ENCODE assay signal across 12 mouse cellular contexts in genomic region chr14:75873612-75874011, GRCm38 (mm10). TPM values are rescaled to one million over a fixed set of nuclear protein-coding genes. Genes with fewer than 3 reads are reported as not detected.
DNase-seq lines count a peak whose midpoint lies in the region; ATAC-seq and TF ChIP-seq lines count a peak whose summit lies in the region.
"Had no signal": no experiment of that assay in that cellular context is flagged by ENCODE, and none has a peak within 500 bp of the region (broad histone marks: within the 10 kb centered on the region; RNA-seq: fewer than 3 reads in every experiment).

No protein-coding gene starts in this region.

- 70% methylated on average over 9 of the region's 9 CpGs for WGBS in limb, embryonic 14.5 days
- 97% methylated on average over 9 of the region's 9 CpGs for WGBS in limb, embryonic 10.5 days
- 55% methylated on average over 9 of the region's 9 CpGs for WGBS in thymus, adult 2 months

- no peak overlapping the region for H3K27ac ChIP-seq in limb, embryonic 14.5 days (replicated peaks; ENCODE audit: low read depth, low read length)
- H3K27ac ChIP-seq in limb, embryonic 10.5 days, result no peak overlapping the region
- H3K27ac ChIP-seq in thymus, adult 2 months (ENCODE audit: control insufficient read depth, insufficient read depth, low read length), result no peak overlapping the region
- H3K27ac ChIP-seq: embryonic facial prominence, embryonic 12.5 days; liver, embryonic 14.5 days had no signal

- no peak for ATAC-seq in limb, embryonic 14.5 days (ENCODE audit: low FRiP score, low read depth)
- ATAC-seq: hindbrain, embryonic 16.5 days had no signal

- H3K4me2 ChIP-seq in limb, embryonic 14.5 days (replicated peaks; ENCODE audit: low read depth, low read length, severe bottlenecking), result no peak overlapping the region
- H3K4me2 ChIP-seq: embryonic facial prominence, embryonic 12.5 days; heart, embryonic 11.5 days had no signal

- no peak overlapping the region for H3K4me3 ChIP-seq in limb, embryonic 14.5 days (replicated peaks; ENCODE audit: low read length)
- H3K4me3 ChIP-seq in limb, embryonic 10.5 days, result no peak overlapping the region
- no peak overlapping the region for H3K4me3 ChIP-seq in thymus, adult 2 months (ENCODE audit: control insufficient read depth, insufficient read depth, low read length)
- H3K4me3 ChIP-seq: embryonic facial prominence, embryonic 12.5 days had no signal

- TF ChIP-seq CTCF in thymus, adult 2 months (IDR thresholded peaks at IDR 0.05; ENCODE audit: borderline replicate concordance, control insufficient read depth, extremely low read depth, insufficient read depth, low read length, poor library complexity), result no peak

- no peaks in the 10 kb centered on the region; the same call in 1 of the 2 replicates for H3K4me1 ChIP-seq in limb, embryonic 14.5 days (ENCODE audit: control insufficient read depth, insufficient read depth, low read length)
- peaks cover 10% of the 10 kb centered on the region for H3K4me1 ChIP-seq in limb, embryonic 10.5 days
- no peaks in the 10 kb centered on the region for H3K4me1 ChIP-seq in thymus, adult 2 months (replicated peaks; ENCODE audit: control insufficient read depth, insufficient read depth, low read length)

- H3K9ac ChIP-seq in limb, embryonic 14.5 days (ENCODE audit: low read depth, low read length, severe bottlenecking), result no peak overlapping the region
- H3K9ac ChIP-seq: embryonic facial prominence, embryonic 12.5 days; liver, embryonic 14.5 days had no signal

- H3K9me3 ChIP-seq in limb, embryonic 14.5 days (ENCODE audit: control insufficient read depth, low read length), result no peaks in the 10 kb centered on the region; the same call in 1 of the 2 replicates
- H3K9me3 ChIP-seq in limb, embryonic 10.5 days (replicated peaks), result no peaks in the 10 kb centered on the region
- H3K9me3 ChIP-seq: embryonic facial prominence, embryonic 12.5 days had no signal

- no peaks in the 10 kb centered on the region for H3K27me3 ChIP-seq in limb, embryonic 14.5 days (ENCODE audit: control insufficient read depth, insufficient read depth, low read length)
- no peaks in the 10 kb centered on the region for H3K27me3 ChIP-seq in limb, embryonic 10.5 days (ENCODE audit: low read depth, poor library complexity, severe bottlenecking)
- no peaks in the 10 kb centered on the region for H3K27me3 ChIP-seq in thymus, adult 2 months (ENCODE audit: control insufficient read depth, insufficient read depth, low read length)
- H3K27me3 ChIP-seq: embryonic facial prominence, embryonic 12.5 days had no signal

- TF ChIP-seq POLR2A in limb, embryonic 14.5 days (IDR thresholded peaks at IDR 0.05; ENCODE audit: borderline replicate concordance, extremely low read depth, insufficient read depth, insufficient read length), result no peak
- no peak for TF ChIP-seq POLR2A in thymus, adult 2 months (IDR thresholded peaks at IDR 0.05; ENCODE audit: control insufficient read depth, extremely low read depth, insufficient read depth, low read length, poor library complexity)

- H3K36me3 ChIP-seq in limb, embryonic 14.5 days (ENCODE audit: control insufficient read depth, insufficient read depth, low read length), result no peaks in the 10 kb centered on the region
- H3K36me3 ChIP-seq in limb, embryonic 10.5 days, result no peaks in the 10 kb centered on the region
- no peaks in the 10 kb centered on the region for H3K36me3 ChIP-seq in thymus, adult 2 months (ENCODE audit: control insufficient read depth, insufficient read depth, low read length)
- H3K36me3 ChIP-seq: embryonic facial prominence, embryonic 12.5 days had no signal

- peak; percentile 39 for DNase-seq in limb, embryonic 14.5 days (ENCODE audit: low spot score)
- no peak for DNase-seq in limb, embryonic 10.5 days (ENCODE audit: low spot score)
- DNase-seq in adrenal gland, postnatal 36 days, result peak; percentile 50 to 67
- DNase-seq in lung, adult 18-20 months, result peak; percentile 74 to 79
- DNase-seq in testis, postnatal 10 days (ENCODE audit: low spot score), result peak; percentile 77
- DNase-seq in gastrocnemius, postnatal 10 days, result no peak
- DNase-seq in thymus, adult 2 months, result no peak
- DNase-seq: cerebellum, adult 18-20 months had no signal

RNA-seq across cellular contexts. Expression of gene Tpt1, which starts 28.7 kb away (rescaled TPM):
- 2,516 and 2,539 TPM in 2 replicates for polyA plus RNA-seq in limb, embryonic 14.5 days (2012; rRNA removed)
- 1,237 and 1,305 TPM in 2 replicates for polyA plus RNA-seq in limb, embryonic 14.5 days (2014; fragmentation: Nextera tagmentation; extraction: Ambion mirVana)
- 830 and 926 TPM in 2 replicates for polyA plus RNA-seq in limb, embryonic 10.5 days (2016; fragmentation: Nextera tagmentation; extraction: Ambion mirVana)
- total RNA-seq in adrenal gland, postnatal 36 days (2021), result 1,000 to 10,000 TPM; 2,956 to 3,131 TPM
- total RNA-seq in gastrocnemius, postnatal 10 days (2021), result 1,000 to 10,000 TPM; 3,326 to 3,432 TPM
- 2,302 and 2,614 TPM in 2 replicates for polyA plus RNA-seq in thymus, adult 2 months (2012; rRNA removed)

Comparison
In these comparisons a context has a peak if more than half of its experiments do, and no peak if none do; other contexts are left out.
1. DNase-seq: peak in limb, embryonic 14.5 days (single experiment), adrenal gland, postnatal 36 days (2 of 2), lung, adult 18-20 months (2 of 2) and testis, postnatal 10 days (single experiment); none in limb, embryonic 10.5 days (single experiment), gastrocnemius, postnatal 10 days (single experiment) and thymus, adult 2 months (single experiment).